Mouse (Mus musculus) myocyte (in vitro differentiated cells): ENCODE data around the gene Cdc7.

Experiments used
- CEBPB ChIP-seq: IDR thresholded peaks from 2 replicates; pipeline ENCODE4 v1.6.1; 2011; ENCODE audit warnings: mild to moderate bottlenecking, moderate library complexity; ENCODE audit not compliant: poor library complexity, insufficient read depth, severe bottlenecking
- E2F4 ChIP-seq: IDR thresholded peaks from one replicate; pipeline ENCODE4 v1.6.1; 2011; ENCODE audit warnings: mild to moderate bottlenecking, control low read depth, moderate library complexity; ENCODE audit not compliant: insufficient read depth
- MAX ChIP-seq: IDR thresholded peaks from one replicate; pipeline ENCODE4 v1.6.1; 2011; ENCODE audit warnings: low read depth, mild to moderate bottlenecking, control low read depth
- MYOD1 ChIP-seq, 3 experiments: IDR thresholded peaks; one replicate each; pipeline ENCODE4 v1.6.1; 2011; ENCODE audit warnings: control low read depth in 2 of 3, low read depth in 2 of 3, mild to moderate bottlenecking in 2 of 3, moderate library complexity in 1 of 3; ENCODE audit not compliant: insufficient read length in 2 of 3, control insufficient read depth in 1 of 3
- MYOG ChIP-seq, 3 experiments: IDR thresholded peaks; one replicate each; pipeline ENCODE4 v1.6.1; 2011; ENCODE audit warnings: control low read depth in 2 of 3, low read depth in 2 of 3, mild to moderate bottlenecking in 2 of 3; ENCODE audit not compliant: insufficient read length in 2 of 3, control insufficient read depth in 1 of 3, insufficient read depth in 1 of 3
- POLR2A ChIP-seq: IDR thresholded peaks from one replicate; pipeline ENCODE4 v1.6.1; 2011; ENCODE audit warnings: low read depth, mild to moderate bottlenecking, control low read depth, moderate library complexity; ENCODE audit not compliant: insufficient read length
- POLR2AphosphoS2 ChIP-seq: IDR thresholded peaks from one replicate; pipeline ENCODE4 v1.6.1; 2011; ENCODE audit warnings: low read depth, control low read depth; ENCODE audit not compliant: insufficient read length
- SRF ChIP-seq: IDR thresholded peaks from one replicate; pipeline ENCODE4 v1.6.1; 2011; ENCODE audit warnings: low read depth; ENCODE audit not compliant: control insufficient read depth, insufficient read length
- TCF12 ChIP-seq: IDR thresholded peaks from one replicate; pipeline ENCODE4 v1.6.1; 2011; ENCODE audit warnings: mild to moderate bottlenecking, control low read depth; ENCODE audit not compliant: poor library complexity, insufficient read depth, severe bottlenecking
- USF1 ChIP-seq: IDR thresholded peaks from one replicate; pipeline ENCODE4 v1.6.1; 2011; ENCODE audit warnings: low read depth, mild to moderate bottlenecking, control low read depth, moderate library complexity

DNA sequence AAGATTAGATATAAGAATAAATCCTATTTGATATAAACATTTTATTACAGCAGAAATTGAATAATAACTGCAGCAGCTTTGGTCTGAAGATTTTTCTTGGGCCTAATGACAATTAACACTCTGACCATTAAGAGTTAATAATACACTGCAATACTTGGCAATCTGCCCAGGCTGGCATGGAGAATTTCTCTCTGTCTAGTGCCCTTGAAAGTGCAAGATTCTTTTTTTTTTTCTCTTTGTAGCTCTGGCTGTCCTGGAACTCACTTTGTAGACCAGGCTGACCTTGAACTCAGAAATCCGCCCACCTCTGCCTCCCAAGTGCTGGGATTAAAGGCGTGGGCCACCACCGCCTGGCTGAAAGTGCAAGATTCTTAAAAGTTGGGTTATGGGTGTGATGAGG lies 5.1 kb upstream of the Cdc7 start:
- TF ChIP-seq POLR2AphosphoS2 (no peak), USF1 (no peak), POLR2A (no peak), CEBPB (no peak), MYOD1 (IDR thresholded peaks at IDR 0.05; ENCODE audit: control insufficient read depth in 1 of 3, insufficient read length in 2 of 3, low read depth in 2 of 3) (no peak), TCF12 (no peak), MAX (no peak), E2F4 (no peak), MYOG (IDR thresholded peaks at IDR 0.05; ENCODE audit: control insufficient read depth in 1 of 3, insufficient read depth in 1 of 3, insufficient read length in 2 of 3, low read depth in 2 of 3) (no peak), SRF (no peak)
